Mouse (Mus musculus) layer of hippocampus, adult 9-11 months (tissue): ENCODE results near the gene Mest.
A peak's percentile ranks its signal among the peaks of the same experiment; 100 is the strongest.

ENCODE experiments used
- DNase-seq: peaks from one replicate; pipeline ENCODE4 v3.0.0; 2022

Gene Mest

DNA sequence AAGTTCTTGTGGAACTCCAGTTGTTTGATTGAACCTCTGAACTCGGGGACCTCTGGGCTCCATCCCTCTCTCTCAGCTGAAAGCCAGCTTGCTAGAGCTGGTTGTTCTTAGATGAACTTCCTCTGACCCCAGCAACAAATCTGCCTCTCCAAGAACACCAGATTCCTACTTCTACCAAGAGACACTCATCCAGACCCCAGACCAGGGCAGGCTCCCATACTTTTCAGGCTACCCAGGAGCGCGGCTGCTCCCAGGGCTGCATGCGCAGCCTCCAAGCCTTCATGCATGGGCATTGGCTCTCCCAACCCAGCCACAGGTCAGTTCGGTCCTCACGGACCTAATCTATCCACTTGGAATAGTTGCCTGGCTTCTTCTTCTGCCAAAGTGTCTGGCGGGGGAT, at the start of gene Mest:
Gene Mest, plus strand, starts transcription at position 217 of the 400 bp plus-strand sequence.
- DNase-seq = no peak

DNA sequence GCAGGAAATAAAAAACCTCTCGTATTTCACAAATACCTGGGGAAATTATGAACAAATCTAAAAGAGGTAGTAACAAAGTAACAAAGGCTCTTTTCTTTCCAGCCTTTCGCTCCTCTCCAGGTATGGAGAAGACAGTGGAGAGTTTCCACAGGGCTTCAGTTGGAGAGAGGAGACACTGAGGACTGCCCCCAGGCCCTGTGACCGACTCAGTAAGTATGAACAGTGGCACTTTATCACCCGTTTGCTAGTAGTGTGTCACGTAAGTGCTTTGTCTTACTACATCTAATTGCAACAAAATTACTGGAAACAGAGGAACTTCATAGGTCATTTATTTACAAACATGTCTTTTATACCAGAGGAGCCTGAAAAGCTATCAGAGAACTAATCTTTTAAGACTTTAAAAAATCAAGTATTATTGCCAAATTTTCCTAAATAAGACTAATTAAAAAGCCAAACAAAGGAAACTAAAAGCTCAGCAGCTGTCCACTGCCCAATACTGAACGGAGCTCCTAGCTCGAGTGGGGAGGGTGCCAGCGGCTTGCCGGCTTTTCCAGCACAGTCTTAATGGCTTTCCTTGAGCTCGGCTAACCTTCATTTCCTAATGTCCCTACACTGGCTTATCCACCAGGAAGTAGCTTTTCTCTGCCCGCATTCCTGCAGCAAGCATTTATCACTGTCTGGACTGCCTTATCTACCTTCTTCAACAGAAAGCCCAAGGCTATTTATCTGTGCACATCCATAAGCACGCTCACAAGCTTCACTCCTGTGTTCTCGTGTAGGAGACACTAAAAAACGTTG, 49.4 kb upstream of the Mest start:
- DNase-seq = no peak

- DNase-seq = no peak
Measured at GRCm38 (mm10) chr6:30674714-30675280, 48.5 kb upstream of the Mest start.

- no peak for DNase-seq
Measured at GRCm38 (mm10) chr6:30675281-30675771, 48.0 kb upstream of the Mest start.

DNA sequence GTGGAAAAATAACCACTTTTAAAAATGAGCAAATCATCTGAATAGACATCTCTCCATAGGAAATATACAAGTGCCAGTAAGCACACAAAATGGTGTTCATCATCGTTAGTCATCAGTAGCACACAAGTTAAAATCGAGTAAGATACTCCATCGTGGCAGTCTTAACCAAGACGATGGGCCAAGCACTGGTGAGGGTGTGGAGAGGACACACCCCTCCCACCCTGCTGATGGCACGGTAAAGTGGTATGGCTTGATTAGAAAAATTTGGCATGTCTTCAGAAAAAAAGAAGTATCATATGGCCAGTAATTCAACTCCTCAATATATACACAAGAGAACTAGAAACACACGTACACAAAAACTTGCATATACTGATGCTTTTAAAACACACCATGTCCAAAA, 46.8 kb upstream of the Mest start:
- DNase-seq = no peak

- no peak for DNase-seq
Measured at GRCm38 (mm10) chr6:30677591-30677990, 45.8 kb upstream of the Mest start.

DNA sequence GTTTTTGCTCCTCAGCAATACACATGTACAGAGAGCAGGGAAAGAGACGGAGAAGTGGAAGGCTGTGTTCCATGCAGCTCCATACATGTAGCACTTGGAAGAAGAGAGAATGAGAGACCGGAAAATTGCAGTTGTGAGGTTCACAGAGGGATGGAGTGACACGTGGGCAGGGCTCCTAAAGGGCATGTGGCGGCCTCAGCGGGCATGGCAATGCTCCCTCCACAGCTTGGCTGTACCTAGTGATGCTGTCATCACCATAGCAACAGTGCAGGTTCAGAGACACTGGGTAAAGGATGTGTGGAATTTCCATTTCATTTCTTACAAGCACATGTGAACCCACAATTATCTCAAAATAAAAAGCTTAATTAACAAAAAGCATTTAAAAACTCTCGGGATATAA, 44.9 kb upstream of the Mest start:
- no peak for DNase-seq

DNA sequence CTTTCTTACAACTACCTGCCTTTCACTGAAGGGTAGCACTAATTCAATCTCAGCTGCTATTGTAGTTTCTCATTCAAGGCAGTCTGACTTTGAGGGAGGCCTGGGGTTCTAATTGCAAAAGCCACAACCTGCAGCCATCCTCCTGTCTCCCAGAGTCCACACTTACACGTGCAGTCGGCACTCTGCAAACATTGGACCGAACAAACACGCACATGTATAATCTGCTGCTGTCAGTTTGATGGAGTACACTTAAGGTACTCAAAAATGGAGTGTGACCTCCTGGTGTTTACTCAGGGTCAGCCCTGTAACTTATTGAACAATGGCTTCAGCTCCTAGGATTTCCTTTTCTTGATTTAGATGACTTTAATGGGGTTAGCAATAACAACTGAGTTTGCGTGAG, 43.8 kb upstream of the Mest start:
- DNase-seq = no peak

DNA sequence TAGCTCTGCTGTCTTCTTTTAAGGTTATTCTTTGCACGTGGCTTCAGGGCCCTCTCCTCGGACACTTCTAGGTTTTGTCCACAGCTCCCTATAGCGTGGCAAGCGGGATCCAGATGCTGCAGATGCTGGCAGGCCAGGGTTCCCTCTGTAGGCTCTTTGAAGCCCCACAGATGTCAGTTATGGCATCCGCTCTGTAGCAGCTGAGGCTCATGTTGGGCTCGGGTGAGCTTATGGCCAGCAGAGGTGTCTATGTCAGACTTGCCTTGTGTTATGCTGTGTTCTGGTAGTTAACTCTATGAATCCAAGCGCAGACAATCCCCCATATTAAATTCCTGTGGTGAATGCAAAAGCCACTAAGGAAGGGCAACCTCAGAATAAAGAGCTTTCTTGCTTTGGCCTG, 42.9 kb upstream of the Mest start:
- DNase-seq = no peak

GRCm38 (mm10) chr6:30681935-30682900, 41.1 kb upstream of the Mest start:
- DNase-seq = peak; percentile 33

DNA sequence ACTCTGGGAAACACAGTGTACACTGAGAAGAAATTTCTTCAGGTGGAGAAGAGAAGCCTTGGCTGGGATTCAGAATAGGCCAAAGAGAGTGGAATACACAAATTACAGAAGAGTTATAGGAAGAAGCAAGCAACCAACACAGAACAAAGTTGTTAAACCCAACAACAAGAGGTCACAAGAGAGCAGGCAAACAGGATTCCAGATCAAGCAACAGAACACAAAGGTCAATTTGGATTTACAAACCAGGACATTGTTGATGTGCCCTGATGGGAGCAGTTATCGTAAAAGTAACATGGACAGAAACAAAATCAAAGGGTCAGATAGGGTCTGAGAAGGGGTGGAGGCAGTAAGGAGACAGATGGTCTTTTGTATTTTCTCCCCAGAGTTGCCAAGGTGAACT, 38.8 kb upstream of the Mest start:
- DNase-seq = no peak

GRCm38 (mm10) chr6:30687198-30687597, 36.1 kb upstream of the Mest start:
- DNase-seq = no peak

DNA sequence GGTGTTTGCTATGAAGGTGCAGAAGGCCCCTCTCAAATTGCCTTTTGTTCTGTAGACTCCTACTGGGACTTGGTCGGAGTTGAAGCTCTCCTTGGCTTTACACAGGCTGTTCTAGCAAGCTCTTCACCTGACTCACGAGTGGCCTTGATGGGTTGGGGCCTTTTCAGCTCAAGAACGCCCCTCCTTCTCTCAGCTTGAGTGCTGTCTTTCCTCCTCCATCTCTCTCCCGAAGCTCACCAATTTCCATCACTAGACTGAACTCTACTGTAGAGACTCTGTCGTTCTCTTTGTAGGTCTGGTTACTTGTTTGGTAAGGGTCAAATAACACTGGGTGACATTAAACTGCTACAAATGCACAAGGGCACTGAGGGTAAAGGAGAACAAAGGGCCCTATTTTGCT, 30.5 kb upstream of the Mest start:
- DNase-seq = no peak

GRCm38 (mm10) chr6:30693350-30693991, 29.9 kb upstream of the Mest start, which contains the start of gene Cep41:
Gene Cep41 (minus strand): TSS chr6:30693749.
- DNase-seq = peak; percentile 97

- DNase-seq = peak; percentile 67
Measured at GRCm38 (mm10) chr6:30694209-30694608, 29.1 kb upstream of the Mest start.

DNA sequence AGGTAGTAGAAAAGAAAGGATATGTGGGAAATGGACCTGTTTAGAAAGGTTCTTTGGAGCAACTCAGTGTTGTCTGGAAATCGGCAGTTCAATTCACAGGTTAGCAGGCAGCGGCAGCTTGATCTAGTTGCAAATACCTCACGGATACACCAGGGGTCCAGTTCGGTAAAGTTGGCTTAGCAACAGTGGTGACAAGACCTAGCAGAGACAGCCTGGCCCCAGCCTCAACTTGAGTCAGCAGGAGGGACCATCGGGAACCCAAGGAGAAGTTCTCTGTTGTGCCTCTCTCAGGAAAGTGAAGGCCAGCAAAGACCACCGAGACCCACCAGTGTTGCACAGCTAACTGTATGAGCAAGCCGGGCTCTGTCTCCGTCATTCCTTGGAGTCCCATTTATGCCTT, 28.2 kb upstream of the Mest start:
- DNase-seq = no peak

GRCm38 (mm10) chr6:30697464-30697863, 25.9 kb upstream of the Mest start:
- DNase-seq = no peak

DNA sequence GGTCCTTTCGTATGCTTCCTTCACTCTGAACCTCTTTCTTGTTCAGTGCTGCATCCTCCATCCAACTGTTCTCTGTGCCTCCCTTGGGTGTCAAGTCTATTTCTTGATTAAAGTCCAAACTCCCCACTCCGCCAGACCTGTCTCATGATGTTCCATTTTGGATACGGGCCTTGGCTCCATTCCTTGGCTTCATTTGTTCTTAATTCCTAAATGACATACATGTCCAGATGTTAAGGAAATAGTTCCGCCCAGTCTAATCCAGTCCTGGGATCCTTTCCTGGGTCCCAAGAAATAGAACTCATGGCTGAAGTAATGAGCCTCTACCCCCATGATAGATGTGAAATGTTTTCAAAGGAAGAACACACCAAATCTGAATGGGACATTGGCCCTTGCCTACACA, 25.3 kb upstream of the Mest start:
- no peak for DNase-seq

DNA sequence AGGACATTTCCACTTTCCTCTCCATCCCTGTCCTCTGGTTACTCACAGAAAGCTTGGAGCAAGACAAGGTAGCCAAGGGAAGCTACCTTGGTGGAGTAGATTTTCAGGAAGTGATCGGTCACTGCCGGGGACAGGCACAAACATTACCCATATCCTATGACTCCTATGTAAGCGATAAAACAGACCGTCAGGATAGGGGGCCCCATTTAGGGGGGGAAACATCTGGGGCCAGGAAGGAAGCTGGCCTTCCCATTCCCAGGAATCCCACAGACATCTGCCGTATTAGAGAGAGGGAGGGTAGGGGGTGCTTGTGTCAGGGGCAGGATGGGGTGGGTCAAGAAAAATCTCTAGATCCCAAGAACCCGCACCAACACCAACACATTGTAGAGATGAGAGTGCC, 23.2 kb upstream of the Mest start:
- DNase-seq = no peak

DNA sequence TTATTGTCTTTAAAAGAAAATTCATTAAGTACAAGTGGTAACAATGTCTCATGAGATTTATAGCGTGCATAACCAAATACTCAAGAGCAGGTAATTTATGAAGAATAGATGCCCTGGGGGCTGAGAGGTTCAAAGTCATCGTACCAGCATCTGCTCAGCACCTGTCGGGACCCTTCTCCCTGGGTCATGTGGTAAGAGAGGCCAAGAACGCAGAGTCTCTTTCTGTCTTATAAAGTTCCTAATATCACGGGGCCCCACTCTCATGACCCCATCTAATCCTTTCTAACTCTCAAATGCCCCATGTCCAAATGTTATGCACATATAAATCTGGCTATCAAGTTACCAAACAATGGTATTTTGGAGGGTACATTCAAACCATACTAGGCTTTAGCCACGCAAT, 20.5 kb upstream of the Mest start:
- DNase-seq = no peak

GRCm38 (mm10) chr6:30703476-30703875, 19.9 kb upstream of the Mest start:
- DNase-seq = no peak

- no peak for DNase-seq
Measured at GRCm38 (mm10) chr6:30703977-30704602, 19.3 kb upstream of the Mest start.
